Mouse (Mus musculus) forebrain, embryonic 12.5 days (tissue): ENCODE results near the gene Wdr11. TPM values are rescaled to one million over a fixed set of nuclear protein-coding genes. Genes with fewer than 3 reads are reported as not detected.
A peak's percentile ranks its signal among the peaks of the same experiment; 100 is the strongest.

ENCODE experiments used
- ATAC-seq: fragments of 200-750 bp; cut with Nextera tagmentation; 2 replicates; pipeline ENCODE4 v1.8.0; 2017; ENCODE audit warnings: moderate TSS enrichment; ENCODE audit not compliant: low FRiP score
- H3K27ac ChIP-seq: fragments of 300-500 bp; sonication (generic); 2 replicates; pipeline ENCODE4 v1.5.1; 2016; ENCODE audit warnings: mild to moderate bottlenecking
- H3K27me3 ChIP-seq: fragments of 300-500 bp; sonication (generic); 2 replicates; pipeline ENCODE4 v1.6.1; 2016; ENCODE audit warnings: mild to moderate bottlenecking
- H3K36me3 ChIP-seq: fragments of 300-500 bp; sonication (generic); replicated peaks from 2 replicates; pipeline ENCODE4 v1.6.1; 2016; ENCODE audit warnings: mild to moderate bottlenecking
- H3K4me1 ChIP-seq: fragments of 300-500 bp; sonication (generic); 2 replicates; pipeline ENCODE4 v1.6.1; 2016
- H3K4me2 ChIP-seq: fragments of 300-500 bp; sonication (generic); 2 replicates; pipeline ENCODE4 v1.6.1; 2016; ENCODE audit warnings: mild to moderate bottlenecking, moderate library complexity
- H3K4me3 ChIP-seq: fragments of 300-500 bp; sonication (generic); replicated peaks from 2 replicates; pipeline ENCODE4 v1.5.1; 2016; ENCODE audit warnings: mild to moderate bottlenecking
- H3K9ac ChIP-seq: fragments of 300-500 bp; sonication (generic); 2 replicates; pipeline ENCODE4 v1.6.1; 2016; ENCODE audit warnings: mild to moderate bottlenecking
- H3K9me3 ChIP-seq: fragments of 300-500 bp; sonication (generic); 2 replicates; pipeline ENCODE4 v1.6.1; 2016
- WGBS: fragments of 180-500 bp; shearing (Covaris S2); methylation state at CpG from one replicate; pipeline ENCODE4 v1.1.7; 2016; 5-methylcytosine and 5-hydroxymethylcytosine counted together
- polyA plus RNA-seq: library from polyadenylated mRNA; unstranded; fragments of >200 nt; fragmentation: Nextera tagmentation; extraction: Ambion mirVana; gene quantifications from 2 replicates; pipeline ENCODE4 v1.2.1, GENCODE M21; 2016

Wdr11 gene
- polyA plus RNA-seq, 1 experiment from 2014 or later, result 41.3 TPM

DNA sequence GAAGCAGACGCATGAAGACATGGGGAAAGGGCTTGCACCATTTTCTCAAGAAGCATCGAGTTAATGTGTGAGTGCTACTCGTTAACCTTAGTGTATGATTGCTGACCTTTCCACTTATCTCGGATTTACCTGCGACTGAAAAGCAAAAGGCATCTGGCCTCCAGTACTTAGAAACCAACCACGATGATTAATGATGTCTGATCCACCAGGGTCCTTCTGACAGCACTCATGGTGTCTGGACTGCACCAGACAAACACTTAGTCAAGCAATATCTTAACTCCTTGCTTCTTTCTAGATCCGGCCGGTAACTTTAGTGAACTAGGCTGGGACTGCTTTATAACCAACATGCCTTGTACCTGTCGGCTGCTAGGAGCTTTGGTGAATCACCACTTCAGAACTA, 45.3 kb downstream of the Wdr11 start:
- H3K9me3 ChIP-seq, result no peaks in the 10 kb centered on the region
- no peak overlapping the region for H3K9ac ChIP-seq
- no peak for ATAC-seq
- H3K27ac ChIP-seq, result no peak overlapping the region
- H3K4me2 ChIP-seq, result no peak overlapping the region
- WGBS, result 81% methylated on average over 9 of the region's 9 CpGs
- H3K4me1 ChIP-seq, result no peaks in the 10 kb centered on the region
- peaks cover 48% of the 10 kb centered on the region for H3K36me3 ChIP-seq
- no peak overlapping the region for H3K4me3 ChIP-seq
- no peaks in the 10 kb centered on the region for H3K27me3 ChIP-seq

DNA sequence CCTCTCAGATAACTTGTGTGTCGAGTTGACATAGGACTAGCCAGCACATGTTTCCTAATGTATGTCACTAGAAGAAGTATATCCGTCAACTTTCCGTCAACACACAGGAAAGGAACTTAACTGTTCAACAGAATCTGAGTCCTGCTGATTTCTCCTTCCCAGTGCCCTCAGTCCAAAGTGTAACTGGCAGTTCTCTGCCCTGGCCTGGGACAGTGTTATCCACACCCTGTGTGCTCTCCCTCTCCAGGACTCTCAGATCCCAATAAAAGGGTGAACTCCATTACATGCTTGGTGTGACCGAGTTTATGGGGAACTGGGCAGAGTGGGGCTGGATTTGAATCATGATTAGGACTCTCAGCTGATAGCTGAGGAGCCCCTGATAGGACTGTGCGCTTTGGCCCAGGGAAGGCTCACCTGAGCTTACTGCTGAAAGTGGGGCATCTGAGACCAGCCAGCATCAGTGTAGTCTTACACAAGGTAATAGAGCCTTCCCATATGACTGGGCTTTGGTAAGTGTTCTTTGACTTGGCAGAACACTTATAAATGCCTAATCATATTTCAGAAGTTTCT, 46.3 kb downstream of the Wdr11 start:
- peaks cover 38% of the 10 kb centered on the region for H3K36me3 ChIP-seq
- H3K4me3 ChIP-seq, result no peak overlapping the region
- WGBS, result 90% methylated on average over 5 of the region's 5 CpGs
- H3K27ac ChIP-seq, result no peak overlapping the region
- no peaks in the 10 kb centered on the region for H3K9me3 ChIP-seq
- H3K27me3 ChIP-seq, result no peaks in the 10 kb centered on the region
- no peak overlapping the region for H3K4me2 ChIP-seq
- no peaks in the 10 kb centered on the region for H3K4me1 ChIP-seq
- no peak for ATAC-seq
- no peak overlapping the region for H3K9ac ChIP-seq

DNA sequence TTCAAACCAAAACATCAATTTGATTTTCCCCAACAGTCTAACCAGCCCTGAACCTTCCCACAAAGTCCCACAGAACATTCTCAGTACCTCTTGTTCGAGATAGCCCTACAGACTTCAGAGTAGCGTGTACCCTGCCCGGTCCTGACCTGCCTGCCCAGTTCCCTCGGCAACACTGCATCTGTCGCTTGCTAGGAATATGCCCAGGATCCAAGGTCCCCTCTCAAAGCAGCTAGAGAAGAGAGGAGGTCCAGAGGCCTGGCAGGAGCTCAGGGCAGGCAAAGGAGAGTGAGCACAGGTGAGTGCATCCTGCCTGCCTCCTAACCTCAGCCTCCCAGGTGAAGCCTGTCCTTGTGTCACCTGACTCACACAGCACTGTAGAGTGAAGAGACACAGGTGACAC, 47.3 kb downstream of the Wdr11 start:
- H3K27ac ChIP-seq, result no peak overlapping the region
- H3K36me3 ChIP-seq, result peaks cover 28% of the 10 kb centered on the region
- H3K4me2 ChIP-seq, result no peak overlapping the region
- H3K4me3 ChIP-seq, result no peak overlapping the region
- H3K4me1 ChIP-seq, result no peaks in the 10 kb centered on the region
- no peak for ATAC-seq
- no peaks in the 10 kb centered on the region for H3K27me3 ChIP-seq
- H3K9ac ChIP-seq, result no peak overlapping the region
- WGBS, result 87% methylated on average over 5 of the region's 5 CpGs
- H3K9me3 ChIP-seq, result no peaks in the 10 kb centered on the region

DNA sequence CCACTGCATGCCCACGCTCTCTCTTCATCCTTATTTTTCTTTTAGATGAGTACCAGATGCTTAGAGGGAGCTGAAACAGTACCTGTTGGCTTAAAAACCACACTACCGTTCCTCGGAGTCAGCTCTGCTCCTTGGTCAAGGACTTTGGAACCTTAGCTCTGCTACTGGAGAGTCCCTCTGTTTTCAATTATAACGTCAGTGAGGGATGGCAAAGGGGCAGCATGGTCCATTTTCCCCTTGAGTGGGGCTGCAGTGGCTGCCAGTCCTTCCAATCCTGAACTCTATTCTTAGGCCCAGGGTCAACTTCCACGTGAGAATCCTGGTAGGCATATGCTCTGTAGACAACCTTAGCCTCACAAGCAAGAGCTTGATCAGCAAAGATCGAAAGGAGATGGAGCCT, 48.2 kb downstream of the Wdr11 start:
- no peak overlapping the region for H3K9ac ChIP-seq
- no peak overlapping the region for H3K4me3 ChIP-seq
- H3K4me1 ChIP-seq, result no peaks in the 10 kb centered on the region
- peaks cover 20% of the 10 kb centered on the region for H3K36me3 ChIP-seq
- no peak overlapping the region for H3K4me2 ChIP-seq
- WGBS, result 81% methylated on average over 6 of the region's 6 CpGs
- H3K27me3 ChIP-seq, result no peaks in the 10 kb centered on the region
- H3K9me3 ChIP-seq, result no peaks in the 10 kb centered on the region
- H3K27ac ChIP-seq, result no peak overlapping the region
- ATAC-seq, result no peak

DNA sequence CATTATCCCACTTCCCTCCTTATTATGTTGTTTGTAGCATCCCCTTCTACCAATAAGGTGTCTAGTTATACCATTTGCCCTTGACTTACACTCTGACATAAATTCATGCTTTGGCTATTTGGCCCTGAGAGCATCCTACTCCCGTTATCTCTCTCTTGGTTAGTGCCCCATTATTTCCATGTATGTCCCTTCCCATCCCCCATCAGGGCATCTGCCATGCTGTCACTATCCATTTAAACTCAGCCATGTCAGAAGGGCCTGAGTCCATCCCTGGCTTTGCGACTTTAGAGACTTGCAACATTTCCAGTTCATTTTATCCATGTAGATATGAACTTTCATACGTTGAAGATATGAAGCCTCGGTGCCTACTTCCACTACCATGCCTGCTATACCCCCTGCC, 51.6 kb downstream of the Wdr11 start:
- H3K27me3 ChIP-seq, result peaks cover 21% of the 10 kb centered on the region
- H3K9me3 ChIP-seq, result no peaks in the 10 kb centered on the region
- no peak for ATAC-seq
- no peak overlapping the region for H3K4me3 ChIP-seq
- no peak overlapping the region for H3K27ac ChIP-seq
- H3K36me3 ChIP-seq, result no peaks in the 10 kb centered on the region
- H3K4me2 ChIP-seq, result no peak overlapping the region
- no peaks in the 10 kb centered on the region for H3K4me1 ChIP-seq
- no peak overlapping the region for H3K9ac ChIP-seq
- 94% methylated on average over 4 of the region's 4 CpGs for WGBS

DNA sequence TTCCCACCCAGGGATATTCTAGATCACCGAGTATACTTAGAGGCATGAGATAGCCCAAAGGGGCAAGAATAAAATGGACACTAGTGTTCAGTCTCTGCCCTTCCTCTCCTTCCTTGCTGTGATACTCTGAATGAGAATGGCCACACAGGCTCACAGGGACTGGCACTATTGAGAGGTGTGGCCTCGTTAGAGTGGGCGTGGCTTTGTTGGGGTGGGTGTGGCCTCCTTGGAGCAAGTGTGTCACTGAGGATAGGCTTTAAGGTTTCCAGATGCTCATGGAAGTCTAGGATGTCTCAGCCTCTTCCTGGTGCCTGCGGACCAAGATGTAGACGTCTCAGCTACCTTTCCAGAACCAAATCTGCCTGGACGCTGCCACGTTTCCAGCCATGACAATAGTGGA, 56.1 kb downstream of the Wdr11 start:
- WGBS, result 74% methylated on average over 7 of the region's 7 CpGs
- no peak for ATAC-seq

DNA sequence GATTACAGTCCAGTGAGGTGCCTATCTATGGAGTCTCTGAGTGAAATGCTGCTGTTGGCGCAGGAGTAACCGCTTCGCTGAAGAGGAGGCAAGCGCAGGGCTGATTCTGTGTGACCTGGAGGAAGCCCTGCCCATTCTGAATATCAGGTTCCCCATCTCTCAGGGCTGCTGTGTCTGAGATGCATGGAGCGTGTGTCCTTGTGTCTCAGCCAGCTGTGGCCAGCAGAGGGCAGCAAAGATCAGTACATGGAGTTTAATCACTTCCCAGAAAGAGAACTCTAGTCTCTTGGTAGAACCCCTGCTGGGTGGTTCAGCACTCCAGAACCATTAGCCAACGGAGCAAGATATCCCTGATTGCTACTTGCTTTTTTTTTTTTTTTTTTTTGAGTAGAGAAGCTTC, 57.3 kb downstream of the Wdr11 start:
- peak; percentile 42; the same call in 1 of the 2 replicates for ATAC-seq
- Histone ChIP-seq H3K36me3 (no peaks in the 10 kb centered on the region), H3K9ac (no peak overlapping the region), H3K27me3 (peaks cover 39% of the 10 kb centered on the region), H3K27ac (no peak overlapping the region), H3K4me2 (no peak overlapping the region), H3K4me1 (peaks cover 21% of the 10 kb centered on the region), H3K9me3 (no peaks in the 10 kb centered on the region), H3K4me3 (no peak overlapping the region)
- 6% methylated on average over 6 of the region's 6 CpGs for WGBS

More for the DNA sequence above, 56.1 kb downstream of the Wdr11 start:
- no peak overlapping the region for H3K4me3 ChIP-seq
- peaks cover 38% of the 10 kb centered on the region for H3K27me3 ChIP-seq
- no peaks in the 10 kb centered on the region for H3K9me3 ChIP-seq
- H3K27ac ChIP-seq, result no peak overlapping the region
- H3K9ac ChIP-seq, result no peak overlapping the region
- no peak overlapping the region for H3K4me2 ChIP-seq
- H3K4me1 ChIP-seq, result peaks cover 13% of the 10 kb centered on the region; the same call in 1 of the 2 replicates
- no peaks in the 10 kb centered on the region for H3K36me3 ChIP-seq

DNA sequence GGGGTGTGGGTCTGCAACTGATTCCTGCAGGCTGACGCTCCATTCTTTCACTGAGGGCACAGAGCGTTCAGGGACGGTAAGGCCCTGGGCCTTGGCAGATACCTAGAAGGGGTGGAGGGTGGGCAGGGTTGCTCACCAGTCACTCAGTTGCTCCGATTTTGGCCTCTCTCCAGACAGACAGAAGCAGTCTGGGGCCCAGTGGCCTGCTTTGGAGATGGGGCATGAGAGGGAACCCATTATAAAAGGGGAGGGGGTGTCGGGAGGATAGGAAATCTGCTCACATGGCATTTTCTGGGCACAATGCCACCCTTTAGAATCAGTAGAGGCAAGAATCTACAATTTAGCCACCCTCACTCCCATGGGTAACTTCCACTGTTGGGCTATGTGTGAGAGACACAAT, 59.1 kb downstream of the Wdr11 start:
- H3K27me3 ChIP-seq, result peaks cover 41% of the 10 kb centered on the region
- 85% methylated on average over 5 of the region's 5 CpGs for WGBS
- H3K36me3 ChIP-seq, result no peaks in the 10 kb centered on the region
- H3K9me3 ChIP-seq, result no peaks in the 10 kb centered on the region
- H3K9ac ChIP-seq, result no peak overlapping the region
- H3K4me1 ChIP-seq, result peaks cover 39% of the 10 kb centered on the region
- no peak for ATAC-seq
- no peak overlapping the region for H3K4me2 ChIP-seq
- H3K4me3 ChIP-seq, result no peak overlapping the region
- H3K27ac ChIP-seq, result no peak overlapping the region

DNA sequence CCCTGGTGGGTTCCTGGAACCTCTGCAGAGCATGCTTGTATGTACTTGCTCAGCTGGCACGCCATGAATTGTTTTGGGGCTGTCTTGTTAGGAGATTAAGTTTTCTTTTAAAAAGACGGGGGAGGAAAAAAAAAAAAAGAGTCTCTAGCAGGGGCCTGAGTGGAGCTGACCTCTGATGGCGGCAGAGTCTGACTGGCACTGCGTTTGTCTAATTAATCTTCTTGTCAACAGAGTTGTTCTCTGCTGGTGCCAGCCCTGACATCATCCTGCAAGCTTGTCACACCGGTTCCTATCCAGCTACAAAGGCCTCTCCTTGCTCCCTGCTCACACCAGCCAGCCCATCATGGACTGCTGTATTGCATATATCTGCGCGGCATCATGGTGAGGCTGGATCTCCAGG, 60.1 kb downstream of the Wdr11 start:
- ATAC-seq, result no peak
- no peaks in the 10 kb centered on the region for H3K9me3 ChIP-seq
- no peak overlapping the region for H3K9ac ChIP-seq
- no peak overlapping the region for H3K27ac ChIP-seq
- no peak overlapping the region for H3K4me2 ChIP-seq
- peaks cover 47% of the 10 kb centered on the region for H3K4me1 ChIP-seq
- H3K36me3 ChIP-seq, result no peaks in the 10 kb centered on the region
- H3K4me3 ChIP-seq, result no peak overlapping the region
- peaks cover 43% of the 10 kb centered on the region for H3K27me3 ChIP-seq
- 34% methylated on average over 7 of the region's 7 CpGs for WGBS

DNA sequence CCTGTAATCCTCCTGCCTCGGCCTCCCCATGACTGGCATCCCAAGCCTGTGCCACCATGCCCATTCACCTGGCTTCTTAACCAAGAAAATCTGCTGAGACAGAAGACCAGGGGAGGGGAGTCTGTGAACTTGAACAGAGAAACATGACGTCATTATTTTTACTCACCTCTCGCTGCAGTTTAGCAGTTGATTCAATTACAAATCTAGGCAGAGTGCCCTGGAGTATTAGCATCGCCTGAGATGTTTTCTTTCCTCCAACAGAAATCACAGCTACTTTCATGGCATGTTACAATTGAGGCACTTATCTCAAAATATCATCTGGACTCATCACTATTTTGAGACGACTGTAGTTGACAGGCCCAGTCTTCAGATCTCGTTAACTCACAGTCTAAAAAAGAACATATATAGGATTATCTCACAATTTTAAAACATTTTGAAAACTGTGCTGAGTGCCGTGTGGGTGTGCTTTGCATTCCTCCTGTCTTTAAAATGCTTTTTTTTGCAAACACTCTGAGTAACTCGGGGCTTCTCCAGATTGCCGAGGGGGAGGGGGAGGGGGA, 61.3 kb downstream of the Wdr11 start:
- Histone ChIP-seq H3K9ac (no peak overlapping the region), H3K36me3 (no peaks in the 10 kb centered on the region), H3K27ac (no peak overlapping the region), H3K4me3 (no peak overlapping the region), H3K4me2 (no peak overlapping the region), H3K4me1 (peaks cover 47% of the 10 kb centered on the region), H3K27me3 (peaks cover 41% of the 10 kb centered on the region), H3K9me3 (no peaks in the 10 kb centered on the region)
- 44% methylated on average over 9 of the region's 9 CpGs for WGBS
- ATAC-seq, result no peak

DNA sequence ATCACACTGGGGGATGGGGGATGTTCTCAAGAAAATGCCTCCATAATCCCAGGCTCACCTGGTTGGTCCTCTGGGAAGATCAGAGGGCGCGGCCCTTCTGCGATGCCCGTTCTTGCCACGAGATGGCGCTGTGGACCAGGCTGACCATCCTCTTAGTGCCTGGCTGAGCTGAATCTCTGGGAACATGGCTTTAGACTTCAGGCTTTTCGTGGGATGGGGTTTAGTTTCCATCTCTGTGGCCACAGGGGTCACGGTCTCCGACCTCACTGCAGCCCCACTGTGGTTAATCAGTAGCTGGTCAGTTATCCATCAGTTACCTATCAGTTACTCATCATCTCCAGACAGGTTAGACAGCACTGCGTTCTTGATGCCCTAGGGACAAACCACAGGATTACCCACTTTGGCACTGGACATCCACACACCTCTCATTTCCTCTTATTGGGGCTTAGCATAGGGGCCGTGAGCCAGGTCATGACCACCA, 62.2 kb downstream of the Wdr11 start:
- peaks cover 50% of the 10 kb centered on the region for H3K4me1 ChIP-seq

DNA sequence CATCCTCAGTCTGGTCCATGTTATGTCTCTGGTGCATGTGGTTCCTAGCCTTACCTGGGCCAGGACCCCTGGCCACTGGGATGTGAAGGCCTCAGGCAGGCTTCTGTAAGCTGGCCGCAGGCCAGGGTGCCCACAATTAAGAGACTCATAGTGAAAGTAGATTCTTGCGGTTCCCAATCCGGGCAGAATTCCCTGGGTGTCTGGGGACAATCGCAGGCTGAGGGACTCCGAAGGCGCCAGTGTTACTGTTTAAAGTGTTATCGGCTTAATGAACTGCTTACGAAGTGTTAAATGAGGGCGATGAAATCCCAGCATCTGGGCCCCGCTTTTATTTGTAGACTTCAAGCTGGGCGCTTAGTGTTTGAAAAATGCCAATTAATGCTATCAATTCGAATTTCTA, 63.3 kb downstream of the Wdr11 start:
- peaks cover 57% of the 10 kb centered on the region for H3K4me1 ChIP-seq
- peak overlapping the region; percentile 8 for H3K4me2 ChIP-seq
- no peak overlapping the region for H3K27ac ChIP-seq
- H3K27me3 ChIP-seq, result peaks cover 49% of the 10 kb centered on the region
- no peaks in the 10 kb centered on the region for H3K36me3 ChIP-seq
- H3K9me3 ChIP-seq, result no peaks in the 10 kb centered on the region
- no peak overlapping the region for H3K4me3 ChIP-seq
- no peak overlapping the region for H3K9ac ChIP-seq
- ATAC-seq, result peak; percentile 21; the same call in 1 of the 2 replicates
- WGBS, result 11% methylated on average over 12 of the region's 12 CpGs

More for the DNA sequence above, 62.2 kb downstream of the Wdr11 start:
- Histone ChIP-seq H3K4me3 (no peak overlapping the region), H3K27me3 (peaks cover 46% of the 10 kb centered on the region), H3K27ac (no peak overlapping the region), H3K36me3 (no peaks in the 10 kb centered on the region), H3K4me2 (0 out of 2 replicates have a peak overlapping the region, but pooled peaks have one; percentile 13), H3K9ac (no peak overlapping the region), H3K9me3 (no peaks in the 10 kb centered on the region)
- 10% methylated on average over 11 of the region's 11 CpGs for WGBS
- ATAC-seq, result peak; percentile 71

DNA sequence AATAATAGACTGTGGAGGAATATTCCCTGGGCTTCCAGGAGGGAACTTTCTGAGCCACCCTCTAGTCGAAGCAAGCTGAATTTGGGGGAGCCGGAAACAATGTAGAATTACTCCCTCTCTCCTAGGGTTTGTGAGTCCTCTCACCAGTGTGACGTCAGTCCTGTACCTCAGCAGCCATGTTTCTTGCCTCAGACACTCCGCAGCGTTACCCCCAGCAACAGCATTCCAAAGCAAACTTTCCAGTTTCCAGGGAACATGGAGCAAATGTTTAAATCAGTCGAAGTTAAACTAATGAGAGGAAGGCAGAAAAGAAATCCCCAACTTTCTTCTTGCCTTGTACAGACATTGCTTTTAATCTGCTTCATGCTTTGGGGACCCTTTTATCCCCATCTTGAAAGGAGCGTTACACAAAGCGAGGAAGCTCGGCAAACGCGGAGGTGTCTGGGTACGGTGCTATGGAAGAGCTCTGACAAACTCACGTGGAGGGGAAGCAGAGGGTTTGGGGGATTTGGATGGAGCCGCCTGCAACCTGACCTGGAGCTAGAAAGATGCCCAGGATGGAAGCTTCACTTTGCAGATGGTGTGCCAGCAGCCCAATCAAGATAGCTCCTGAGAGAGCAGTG, 64.1 kb downstream of the Wdr11 start:
- ATAC-seq, result no peak
- Histone ChIP-seq H3K27me3 (peaks cover 49% of the 10 kb centered on the region), H3K4me1 (peaks cover 62% of the 10 kb centered on the region), H3K4me3 (no peak overlapping the region), H3K4me2 (no peak overlapping the region), H3K27ac (no peak overlapping the region), H3K9ac (no peak overlapping the region), H3K36me3 (no peaks in the 10 kb centered on the region), H3K9me3 (no peaks in the 10 kb centered on the region)
- WGBS, result 37% methylated on average over 14 of the region's 14 CpGs
